Mouse (Mus musculus) cerebellum, adult 8-10 months (tissue): ENCODE data around the gene Peli3.

Experiments used
- DNase-seq: peaks from one replicate; pipeline ENCODE4 v3.0.0; 2022

Peli3 gene

DNA sequence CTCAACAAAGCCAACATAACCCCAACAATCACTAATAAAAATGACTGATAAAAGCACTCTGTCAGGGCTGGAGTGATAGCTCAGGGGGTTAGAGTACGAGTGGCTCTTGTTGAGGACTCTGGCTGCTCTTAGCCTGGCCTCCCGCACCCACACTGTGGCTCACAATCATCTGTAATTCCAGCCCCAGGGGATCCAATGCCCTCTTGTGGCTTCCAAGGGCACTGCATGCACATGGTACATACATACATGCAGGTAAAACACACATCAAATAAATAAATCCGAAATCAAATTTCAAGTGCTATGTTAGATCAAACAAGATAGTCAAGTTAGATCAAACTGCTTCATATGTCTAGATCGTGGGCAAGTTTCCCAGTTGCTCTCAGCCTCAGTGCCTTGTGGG lies 34.8 kb downstream of the Peli3 start:
- no peak for DNase-seq

DNA sequence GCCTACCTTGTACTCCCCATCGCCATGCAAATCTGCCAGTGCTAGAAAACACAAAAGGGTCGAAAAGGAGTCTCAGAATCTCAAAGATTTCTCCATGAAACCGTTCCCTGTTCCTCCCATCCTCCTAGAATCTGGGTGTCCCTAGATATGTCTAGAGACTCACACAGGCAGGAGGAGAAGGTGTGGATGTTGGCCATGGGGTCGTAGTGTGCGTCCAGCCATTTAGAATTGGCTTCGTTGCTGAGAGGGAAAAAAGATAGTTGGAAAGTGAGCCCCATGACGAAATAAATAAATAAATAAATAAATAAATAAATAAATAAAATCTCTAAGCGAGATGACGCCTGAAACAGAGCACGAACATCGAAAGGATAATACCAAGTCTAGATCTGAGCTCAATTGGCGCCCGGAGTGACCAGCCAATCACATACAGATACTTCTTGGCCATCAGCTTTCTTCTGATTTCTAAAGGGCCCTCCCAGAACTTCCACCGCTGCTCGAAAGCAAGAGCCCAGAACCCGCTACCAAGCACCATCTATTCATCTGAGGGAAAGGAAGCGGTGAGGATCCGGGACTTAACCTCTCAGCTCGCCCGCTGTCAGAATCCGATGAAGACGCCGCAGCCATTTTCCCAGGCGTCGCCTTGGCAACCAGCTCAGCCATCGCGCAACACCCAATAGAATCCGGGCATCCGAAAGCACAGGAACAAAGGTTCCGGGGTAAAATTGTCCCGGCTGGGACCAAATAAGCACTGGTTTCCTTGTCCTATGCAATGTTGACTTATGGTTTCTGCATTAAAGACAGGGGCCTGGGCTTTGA lies 36.7 kb downstream of the Peli3 start, which contains the start of gene Bbs1:
Gene Bbs1 (minus strand): TSS at position 650 of the 816 bp plus-strand sequence.
- peak; percentile 78 for DNase-seq

DNA sequence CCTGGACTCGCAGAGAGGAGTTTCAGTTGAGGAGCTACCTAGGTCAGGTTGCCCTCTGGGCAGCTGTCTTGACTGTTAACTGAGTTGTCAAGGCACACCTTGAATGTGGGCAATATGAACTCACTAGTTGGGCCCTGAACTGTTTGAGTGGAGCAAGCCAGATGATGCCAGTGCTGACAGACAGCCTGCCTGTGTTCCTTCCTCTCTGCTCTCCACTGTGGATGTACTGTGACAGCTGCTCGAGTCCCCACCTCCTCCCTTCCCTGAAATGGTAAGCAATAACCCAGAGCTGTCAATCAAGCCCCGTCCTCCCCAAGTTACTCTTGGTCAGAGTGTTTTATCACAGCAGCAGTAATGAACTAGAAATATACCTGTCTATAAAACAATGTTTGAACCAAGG lies 43.0 kb downstream of the Peli3 start:
- no peak for DNase-seq

DNA sequence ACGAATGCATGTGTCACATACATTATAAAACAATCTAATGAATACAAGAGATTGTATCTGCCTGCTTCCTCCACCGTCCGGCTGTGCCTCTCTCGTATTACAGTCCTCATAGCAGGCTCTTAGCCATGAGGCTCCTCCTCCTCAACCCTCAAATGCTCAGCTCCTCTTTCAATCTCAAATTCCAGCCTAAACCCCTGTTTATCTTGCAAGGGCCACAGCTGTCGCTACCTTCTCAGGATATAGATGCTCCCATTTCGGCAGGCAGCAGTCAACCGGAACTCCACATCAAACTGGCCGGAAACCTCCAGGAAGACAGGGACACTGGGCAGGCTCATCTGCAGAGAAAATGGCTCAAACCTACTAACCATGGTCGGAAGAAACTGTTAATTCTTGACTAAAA lies 44.0 kb downstream of the Peli3 start:
- DNase-seq: no peak

DNA sequence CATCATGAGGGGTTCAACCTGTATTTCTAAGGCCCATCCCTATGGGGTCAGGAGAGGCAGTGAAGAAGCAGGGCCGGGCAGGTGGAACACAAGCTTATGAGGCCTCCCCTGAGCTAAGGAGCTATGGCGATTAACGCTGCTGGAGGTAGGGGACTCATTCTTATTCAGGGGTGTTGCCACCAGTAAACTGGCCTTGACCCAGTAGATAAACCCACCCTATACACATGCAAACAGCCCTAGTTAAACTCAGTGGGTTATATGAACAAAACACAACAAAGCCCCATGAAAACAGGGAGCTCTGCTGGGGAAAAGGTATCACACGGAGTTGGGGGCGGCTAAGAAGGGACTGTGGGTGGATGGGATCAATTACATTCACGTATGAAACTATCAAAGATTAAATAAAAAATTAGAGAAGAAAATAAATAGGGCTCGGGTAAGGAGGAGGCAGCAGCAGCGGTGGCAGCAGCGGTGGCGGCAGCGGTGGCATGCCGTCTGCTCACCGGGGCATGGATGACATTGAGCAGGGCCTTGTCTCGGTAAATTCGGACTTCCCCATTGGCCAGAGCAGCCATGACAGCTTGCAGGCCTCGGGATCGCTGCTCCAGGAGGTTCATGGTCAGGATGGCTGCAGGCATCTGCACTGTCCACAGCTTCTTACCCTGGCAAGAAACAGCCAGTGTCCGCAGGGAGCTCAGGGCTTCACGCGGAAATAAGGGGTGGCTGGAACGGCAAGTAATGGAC lies 46.0 kb downstream of the Peli3 start:
- no peak for DNase-seq

DNA sequence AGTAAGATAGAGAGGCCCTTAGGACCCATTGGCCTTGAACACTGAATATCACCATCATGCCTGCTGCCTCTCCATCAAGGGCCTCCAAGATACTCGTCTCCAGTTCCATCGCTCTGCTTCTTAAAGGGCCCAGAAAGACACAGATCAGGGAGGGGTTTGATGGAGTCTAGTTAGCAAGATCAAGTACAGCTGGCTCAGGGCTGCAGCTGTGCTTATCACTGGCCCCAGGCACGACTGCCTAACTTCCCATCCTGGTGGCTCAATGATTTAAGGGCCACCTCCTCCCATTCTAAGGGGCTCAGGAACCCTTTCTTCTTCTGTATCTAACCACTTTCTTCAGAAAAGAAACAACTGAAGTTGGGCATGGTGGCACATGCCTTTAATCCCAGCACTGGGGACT lies 51.1 kb downstream of the Peli3 start:
- DNase-seq: no peak

DNA sequence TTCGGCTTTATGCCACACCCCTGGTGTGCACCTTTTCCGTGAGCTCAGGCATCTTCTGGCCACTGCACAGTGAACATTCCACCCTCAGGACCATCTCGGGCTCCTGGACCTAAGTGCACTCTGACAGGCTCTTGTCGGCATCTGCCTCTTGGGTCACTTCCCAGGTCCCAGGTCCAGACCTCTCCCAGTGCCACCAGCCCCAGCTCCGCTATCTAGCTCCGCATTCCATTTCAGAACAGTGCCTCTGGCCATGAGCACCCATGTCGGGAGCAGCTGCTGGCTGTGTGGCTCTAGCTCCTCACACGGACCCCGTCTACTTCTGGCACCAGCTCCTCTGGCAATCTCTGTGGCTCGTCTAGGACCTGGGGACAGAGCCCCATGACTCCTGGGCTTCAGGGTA lies 53.1 kb downstream of the Peli3 start:
- DNase-seq: no peak

DNA sequence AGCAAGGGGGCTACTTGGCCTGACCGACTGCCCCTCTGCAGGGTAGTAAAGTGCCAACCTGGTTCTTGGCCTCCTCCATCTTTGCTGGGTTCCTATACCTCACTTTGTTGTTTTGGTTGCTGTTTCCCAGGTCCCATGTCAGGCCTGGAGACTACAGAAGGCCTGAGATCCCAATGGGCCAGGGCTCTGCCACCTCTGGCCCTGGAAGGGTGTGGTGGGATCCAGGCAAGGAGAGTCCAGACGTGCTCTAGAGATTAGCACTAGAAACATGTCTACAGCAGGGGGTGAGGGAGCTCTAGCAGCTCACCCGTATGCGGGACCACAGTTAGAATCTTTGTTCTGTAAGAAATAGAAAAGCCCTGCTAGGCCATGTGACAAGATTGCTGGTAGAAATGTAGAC lies 59.0 kb downstream of the Peli3 start:
- no peak for DNase-seq
